Mouse (Mus musculus) liver, postnatal 0 days (tissue): ENCODE data around the gene Lonp2.
A peak's percentile ranks its signal among the peaks of the same experiment; 100 is the strongest.

ENCODE experiments used
- CTCF ChIP-seq: sonication (generic); IDR thresholded peaks from 2 replicates; pipeline ENCODE4 v1.5.1; 2016; ENCODE audit warnings: antibody characterized with exemption, low read depth
- EP300 ChIP-seq: IDR thresholded peaks from 2 replicates; pipeline ENCODE4 v1.6.1; 2016; ENCODE audit warnings: antibody characterized with exemption, low read depth, mild to moderate bottlenecking

DNA sequence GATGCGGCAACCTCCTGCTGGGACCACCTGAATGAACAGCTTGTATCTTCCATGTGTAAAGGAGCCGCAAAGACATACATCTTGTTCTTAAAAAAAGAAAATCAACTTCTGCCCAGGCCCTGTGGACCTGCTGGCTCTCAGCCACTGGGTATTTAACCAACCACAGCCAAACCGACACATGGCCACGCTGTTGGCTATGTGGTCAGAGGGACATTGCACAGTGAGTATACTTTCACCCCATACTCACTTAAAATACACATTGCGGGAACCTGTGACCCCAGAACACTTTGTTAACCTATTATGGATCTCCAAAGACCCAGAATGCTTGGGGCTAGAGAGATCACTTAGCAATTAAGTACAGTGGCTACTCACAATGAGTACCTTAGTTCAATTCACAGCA, 35.5 kb upstream of the Lonp2 start:
- no peak for TF ChIP-seq EP300
- TF ChIP-seq CTCF, result 0 out of 2 replicates have a peak, but pooled peaks have one; percentile 12
